Mouse (Mus musculus) E14TG2a.4 (cell line): Measurements from ENCODE around the gene Cpne5.

ENCODE experiments used
- CTCF ChIP-seq: conservative IDR thresholded peaks from 2 replicates; pipeline ENCODE4 v1.5.1; 2014; ENCODE audit warnings: low read length
- POU5F1 ChIP-seq: IDR thresholded peaks from 2 replicates; pipeline ENCODE4 v1.6.1; 2014; ENCODE audit warnings: low read length, borderline replicate concordance

GRCm38 (mm10) chr17:29111332-29111731 is 126.6 kb downstream of the Cpne5 start:
- no peak for TF ChIP-seq CTCF
- no peak for TF ChIP-seq POU5F1
